Mouse (Mus musculus) lung, adult 2 months (tissue): ENCODE results near the gene Mcat.

Experiments used
- CTCF ChIP-seq: fragments of 200-500 bp; IDR thresholded peaks from 2 replicates; pipeline ENCODE4 v1.5.1; 2011; ENCODE audit warnings: mild to moderate bottlenecking, low read length, control low read depth; ENCODE audit not compliant: insufficient read depth
- POLR2A ChIP-seq: fragments of 200-500 bp; IDR thresholded peaks from 2 replicates; pipeline ENCODE4 v1.6.1; 2011; ENCODE audit warnings: low read depth, mild to moderate bottlenecking, control low read depth, low read length, borderline replicate concordance; ENCODE audit errors: extremely low read depth

DNA sequence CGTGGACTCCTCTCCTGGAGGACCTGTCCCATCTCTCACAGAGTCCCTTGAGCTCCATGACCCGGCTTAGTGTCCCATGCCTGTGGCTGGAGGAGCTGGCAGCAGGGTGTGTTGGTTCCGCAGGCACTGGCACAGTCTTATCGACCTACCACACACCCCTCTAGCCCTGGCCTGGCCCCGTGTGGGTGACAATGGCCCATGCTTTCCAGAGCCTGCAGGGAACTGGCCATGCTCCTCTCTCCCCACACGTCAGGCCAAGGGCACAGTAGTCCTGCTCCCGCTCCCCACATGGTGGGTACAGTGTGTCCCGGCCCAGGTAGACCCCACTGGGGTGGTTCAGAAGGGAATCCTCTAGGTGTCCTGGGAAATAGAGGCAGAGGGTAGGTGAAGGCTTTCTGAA, 43.1 kb upstream of the Mcat start:
- TF ChIP-seq CTCF (no peak), POLR2A (no peak)
